Mouse (Mus musculus): Measurements from ENCODE around the gene Sp8. TPM values are rescaled to one million over a fixed set of nuclear protein-coding genes. Genes with fewer than 3 reads are reported as not detected.

The Sp8 gene
- total RNA-seq (2023) = not detected

DNA sequence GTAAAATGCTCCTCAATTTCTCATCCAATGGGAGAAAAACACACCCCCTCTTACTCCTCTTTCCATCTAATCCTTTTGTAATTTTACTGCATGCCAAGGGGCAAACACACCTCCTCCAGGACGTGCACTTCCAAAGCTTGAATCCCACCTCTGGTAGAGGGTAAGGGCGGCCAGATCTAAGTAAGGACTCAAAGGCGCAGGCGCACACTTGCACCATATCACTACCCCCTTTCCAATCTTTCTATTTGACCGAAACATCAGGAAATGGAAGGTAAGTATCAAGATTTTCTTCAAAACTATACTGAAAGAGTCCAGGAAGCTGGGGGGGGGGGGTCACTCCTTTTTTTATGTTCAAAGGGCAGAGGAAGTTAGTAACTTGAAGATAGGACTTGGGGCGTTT is at the start of gene Sp8:
Gene Sp8, plus strand, starts transcription at position 109 of the 400 bp plus-strand sequence.

Other genes starting within 250 kb of the Sp8 start
- not detected for gene Abcb5, start 120.1 kb downstream of the Sp8 start, total RNA-seq (2023)